8 mouse cellular contexts compared by ENCODE assay signal in the genomic region with DNA sequence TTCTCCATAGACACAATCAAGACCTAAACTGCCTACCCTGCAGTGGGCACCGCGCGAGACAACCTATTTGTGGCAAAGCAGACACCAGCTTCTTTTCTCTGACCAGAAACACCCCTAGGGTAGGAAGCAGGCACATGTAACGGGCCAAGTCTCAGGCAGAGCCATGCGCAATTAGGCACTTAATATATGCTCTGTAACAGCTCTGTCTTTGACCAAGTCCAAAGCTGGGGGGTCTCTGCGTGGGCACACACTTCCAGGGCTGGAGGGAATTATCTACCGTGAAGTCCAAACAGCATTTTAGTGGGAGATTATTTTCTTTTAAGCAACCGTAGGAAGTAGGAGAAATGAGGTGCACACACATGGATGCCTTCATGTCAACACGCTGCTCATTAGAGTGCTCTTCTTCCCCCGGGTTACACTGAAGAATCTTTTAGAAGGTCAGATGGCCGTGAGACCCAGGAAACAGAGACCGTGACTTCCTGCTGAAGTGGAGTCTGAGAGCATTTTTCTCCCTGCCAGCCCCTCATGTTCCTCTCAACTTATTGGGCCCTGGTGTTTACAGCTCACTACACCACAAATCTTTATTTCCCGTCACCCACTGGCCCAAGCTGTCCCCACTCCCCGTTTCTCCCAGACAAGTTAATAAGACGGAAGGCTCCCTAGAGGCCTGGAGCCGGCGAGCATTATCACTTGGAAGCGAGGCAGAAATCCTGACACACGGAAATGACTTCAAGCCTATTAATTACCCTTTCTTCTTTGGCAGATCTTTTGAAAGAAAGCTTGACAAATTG.
DNase-seq lines count a peak whose midpoint lies in the region; ATAC-seq and TF ChIP-seq lines count a peak whose summit lies in the region.

No protein-coding gene starts in this region.

- no peak overlapping the region for H3K4me2 ChIP-seq in forebrain, embryonic 16.5 days (ENCODE audit: low read length)
- H3K4me2 ChIP-seq in midbrain, embryonic 13.5 days (replicated peaks) = no peak overlapping the region

- H3K27ac ChIP-seq in embryonic facial prominence, embryonic 10.5 days (replicated peaks) = peak overlapping the region; percentile 57
- H3K27ac ChIP-seq in forebrain, embryonic 16.5 days (ENCODE audit: low read length) = peak overlapping the region; percentile 67
- peak overlapping the region; percentile 83 for H3K27ac ChIP-seq in midbrain, embryonic 13.5 days
- no peak overlapping the region for H3K27ac ChIP-seq in left cerebral cortex, adult 2 months

- H3K27me3 ChIP-seq in embryonic facial prominence, embryonic 10.5 days (replicated peaks; ENCODE audit: low read depth, poor library complexity, severe bottlenecking) = no peaks in the 10 kb centered on the region
- H3K27me3 ChIP-seq in forebrain, embryonic 16.5 days (replicated peaks; ENCODE audit: control insufficient read depth, insufficient read depth, low read length) = no peaks in the 10 kb centered on the region
- no peaks in the 10 kb centered on the region for H3K27me3 ChIP-seq in midbrain, embryonic 13.5 days

- 42% methylated on average over 19 of the region's 19 CpGs for WGBS in embryonic facial prominence, embryonic 10.5 days
- 14% methylated on average over 19 of the region's 19 CpGs for WGBS in forebrain, embryonic 16.5 days
- WGBS in midbrain, embryonic 13.5 days = 27% methylated on average over 19 of the region's 19 CpGs

- H3K9me3 ChIP-seq in embryonic facial prominence, embryonic 10.5 days = no peaks in the 10 kb centered on the region
- no peaks in the 10 kb centered on the region for H3K9me3 ChIP-seq in forebrain, embryonic 16.5 days (ENCODE audit: control insufficient read depth, low read length)
- H3K9me3 ChIP-seq in midbrain, embryonic 13.5 days = no peaks in the 10 kb centered on the region

- peak; percentile 57 for ATAC-seq in forebrain, embryonic 16.5 days
- ATAC-seq in midbrain, embryonic 13.5 days = no peak

- no peak overlapping the region for H3K9ac ChIP-seq in forebrain, embryonic 16.5 days (replicated peaks; ENCODE audit: low read depth, low read length)
- H3K9ac ChIP-seq in midbrain, embryonic 13.5 days (replicated peaks) = no peak overlapping the region

- TF ChIP-seq CTCF in left cerebral cortex, adult 2 months (IDR thresholded peaks at IDR 0.05) = no peak

- intact Hi-C loops in left cerebral cortex, postnatal 14 days (cut with DNase I) = no loop called here
- intact Hi-C loops in left cerebral cortex, adult 2 months (cut with DNase I) = no loop called here

- peaks cover 72% of the 10 kb centered on the region for H3K4me1 ChIP-seq in embryonic facial prominence, embryonic 10.5 days
- H3K4me1 ChIP-seq in forebrain, embryonic 16.5 days (replicated peaks; ENCODE audit: control insufficient read depth, insufficient read depth, low read length) = peaks cover 52% of the 10 kb centered on the region
- H3K4me1 ChIP-seq in midbrain, embryonic 13.5 days (replicated peaks) = peaks cover 99% of the 10 kb centered on the region

- H3K4me3 ChIP-seq in embryonic facial prominence, embryonic 10.5 days = no peak overlapping the region
- H3K4me3 ChIP-seq in forebrain, embryonic 16.5 days (replicated peaks; ENCODE audit: low read length) = no peak overlapping the region
- H3K4me3 ChIP-seq in midbrain, embryonic 13.5 days (replicated peaks) = no peak overlapping the region
- H3K4me3 ChIP-seq in left cerebral cortex, adult 2 months = no peak overlapping the region

- H3K36me3 ChIP-seq in embryonic facial prominence, embryonic 10.5 days (replicated peaks) = peaks cover 43% of the 10 kb centered on the region
- H3K36me3 ChIP-seq in forebrain, embryonic 16.5 days (ENCODE audit: control insufficient read depth, insufficient read depth) = no peaks in the 10 kb centered on the region
- no peaks in the 10 kb centered on the region for H3K36me3 ChIP-seq in midbrain, embryonic 13.5 days

- DNase-seq in embryonic facial prominence, embryonic 10.5 days (ENCODE audit: low spot score) = no peak
- DNase-seq in kidney, adult 8-10 months = peak; percentile 25 to 52
- DNase-seq in spleen, postnatal 36 days (ENCODE audit: low spot score in 2 of 2) = no peak
- no peak for DNase-seq in left cerebral cortex, postnatal 14 days (ENCODE audit: low spot score in 2 of 2)
- no peak for DNase-seq in ovary, postnatal 14 days (ENCODE audit: low spot score)
- no peak for DNase-seq in left cerebral cortex, adult 2 months (ENCODE audit: extremely low spot score in 1 of 2, low spot score in 2 of 2)

Comparison
In these comparisons a context has a peak if more than half of its experiments do, and no peak if none do; other contexts are left out.
1. DNase-seq: peak in kidney, adult 8-10 months (2 of 2); none in embryonic facial prominence, embryonic 10.5 days (single experiment), spleen, postnatal 36 days (0 of 2), left cerebral cortex, postnatal 14 days (0 of 2), ovary, postnatal 14 days (single experiment) and left cerebral cortex, adult 2 months (0 of 2).